Mouse (Mus musculus): ENCODE data around the gene Layn.

- TF ChIP-seq POLR2A (IDR thresholded peaks at IDR 0.05; ENCODE audit: control insufficient read depth, extremely low read depth, insufficient read depth, low read length, poor library complexity), result no peak
- no peak for TF ChIP-seq CTCF (IDR thresholded peaks at IDR 0.05; ENCODE audit: borderline replicate concordance, control insufficient read depth, extremely low read depth, insufficient read depth, low read length, poor library complexity)
Observed at GRCm38 (mm10) chr9:51103808-51104514, 27.1 kb upstream of the Layn start.
